Mouse (Mus musculus) spleen, postnatal 4 days (tissue): ENCODE results near the gene Lsm2.
"Not testable (repeated sequence)": the region's sequence is repeated elsewhere in the genome, so short reads cannot be mapped to it uniquely, and the experiment has no call there.

Source experiments
- DNase-seq, 2 experiments: peaks; one replicate each; pipeline ENCODE4 v3.0.0; 2022; ENCODE audit warnings: low spot score in 2 of 2

Gene Lsm2

GRCm38 (mm10) chr17:35031272-35031671 lies 49.6 kb downstream of the Lsm2 start:
- DNase-seq: peak in 1 of 2 experiments; percentile 61

- DNase-seq: no peak
Measured at GRCm38 (mm10) chr17:35031880-35032279, 50.2 kb downstream of the Lsm2 start.

GRCm38 (mm10) chr17:35032323-35032870 lies 50.7 kb downstream of the Lsm2 start:
- DNase-seq: peak in 1 of 2 experiments; percentile 63

GRCm38 (mm10) chr17:35033703-35034102 lies 52.0 kb downstream of the Lsm2 start:
- DNase-seq: not testable (repeated sequence)

- no peak for DNase-seq
Measured at GRCm38 (mm10) chr17:35034896-35035295, 53.2 kb downstream of the Lsm2 start.
